Mouse (Mus musculus): Measurements from ENCODE around the gene Rpl18a.

Rpl18a gene

GRCm38 (mm10) chr8:70879500-70879899, 17.7 kb downstream of the Rpl18a start:
- peak; percentile 56 to 60 for DNase-seq

DNA sequence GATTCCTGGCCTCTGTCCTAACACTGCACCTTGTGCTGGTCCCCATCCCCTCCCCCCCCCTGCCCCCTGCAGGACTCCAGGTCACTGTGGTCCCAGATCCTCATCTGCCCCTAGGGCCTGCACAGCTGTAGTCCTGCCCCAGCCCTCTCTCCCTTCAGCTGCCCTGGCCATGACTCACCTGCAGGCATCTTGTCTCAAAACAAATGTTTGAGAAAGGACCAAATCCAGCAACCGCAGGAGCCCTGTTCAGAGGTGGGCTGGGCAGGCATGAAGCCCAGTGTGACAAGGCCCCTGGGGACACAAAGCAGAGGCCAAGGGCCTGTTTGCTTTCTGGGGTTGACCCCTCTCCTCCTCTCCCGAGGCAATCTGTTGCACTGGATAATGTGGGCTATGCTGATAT, 19.0 kb downstream of the Rpl18a start:
- DNase-seq: peak in 1 of 2 experiments; percentile 3

GRCm38 (mm10) chr8:70876382-70876781, 20.8 kb downstream of the Rpl18a start:
- DNase-seq: no peak

DNA sequence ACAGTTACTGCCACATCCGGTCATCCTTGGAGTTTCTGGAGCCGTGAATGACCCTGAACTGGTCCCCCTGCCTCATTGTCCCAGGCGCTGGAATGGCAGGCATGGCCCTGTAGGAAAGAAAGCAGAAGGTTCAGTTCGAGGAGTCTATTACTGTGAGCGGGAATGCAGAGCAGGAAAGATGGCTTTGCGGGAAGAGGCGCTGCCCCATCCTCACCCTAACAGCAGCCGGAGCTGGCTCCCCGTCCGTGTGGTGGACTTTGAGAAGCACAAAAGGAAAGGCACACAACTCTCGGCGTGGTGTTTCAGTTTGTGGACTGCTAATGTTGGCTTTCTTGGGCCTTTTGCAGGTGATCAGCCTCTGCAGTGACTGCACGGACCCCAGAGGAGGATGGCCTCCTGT, 22.8 kb downstream of the Rpl18a start:
- no peak for DNase-seq

GRCm38 (mm10) chr8:70873364-70873985, 23.7 kb downstream of the Rpl18a start, which contains the start of gene Ccdc124:
Gene Ccdc124, minus strand, starts transcription at chr8:70873935.
- DNase-seq: peak; percentile 95 to 96

DNA sequence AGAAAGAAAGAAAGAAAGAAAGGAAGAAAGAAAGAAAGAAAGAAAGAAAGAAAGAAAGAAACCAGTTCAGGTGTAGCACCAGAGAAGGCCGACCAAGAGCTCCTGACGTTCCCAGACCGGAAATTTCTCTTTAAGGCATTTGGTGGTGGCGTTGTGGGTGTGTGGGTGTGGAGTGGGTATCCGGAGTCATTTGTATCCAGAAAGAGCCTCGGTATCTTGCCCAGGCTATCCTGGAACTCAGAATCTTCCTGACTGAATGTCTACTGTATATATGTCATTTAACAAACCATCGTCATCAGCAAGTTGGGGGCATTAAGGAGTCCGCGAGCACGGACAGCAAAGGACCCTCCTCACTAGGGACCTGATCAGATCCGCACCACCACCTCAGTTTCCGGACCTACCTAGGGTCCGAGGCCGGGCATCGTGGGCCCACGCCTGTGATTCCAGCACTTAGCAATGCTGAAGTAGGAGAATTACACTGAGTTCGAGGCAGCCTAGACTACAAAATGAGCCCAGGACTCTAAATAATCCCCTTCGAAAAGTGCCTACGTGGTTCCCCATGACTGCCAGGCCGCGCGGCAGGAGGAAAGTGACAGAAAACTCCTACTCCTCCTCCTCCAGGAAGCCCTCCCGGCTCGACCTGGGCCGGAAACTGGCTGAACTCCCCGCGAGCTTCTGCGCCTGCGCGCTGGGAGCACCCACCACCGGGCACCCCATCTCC, 24.4 kb downstream of the Rpl18a start:
- DNase-seq: no peak

DNA sequence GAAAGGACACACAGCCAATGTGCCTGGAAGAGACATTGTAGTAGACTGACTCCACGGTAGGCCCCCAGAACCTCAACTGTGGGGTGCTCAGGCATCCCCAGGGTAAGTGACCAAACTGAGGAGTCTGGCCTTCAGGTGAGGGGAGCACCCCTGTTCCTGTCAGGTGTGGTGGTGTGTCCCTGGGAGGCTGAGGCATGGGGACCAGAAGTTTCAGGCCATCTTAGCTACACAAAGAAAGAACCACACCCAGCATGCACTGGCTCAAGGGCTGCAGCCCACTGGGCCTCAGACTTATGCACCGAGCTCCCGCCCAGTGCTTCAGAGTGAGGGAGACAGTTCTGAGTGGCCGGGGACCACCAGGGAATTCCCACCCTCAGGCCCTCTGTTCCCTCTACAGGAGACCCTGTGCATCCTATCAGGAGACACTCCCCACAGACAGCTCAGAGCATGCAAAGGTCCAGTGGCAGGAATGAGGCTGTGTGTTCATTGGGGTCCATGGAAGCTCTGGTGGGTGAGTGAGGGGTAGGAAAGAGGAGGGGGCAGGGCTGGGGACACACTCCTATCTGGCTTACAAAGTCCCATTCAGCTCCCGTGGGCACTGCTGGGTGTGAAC, 25.9 kb downstream of the Rpl18a start:
- DNase-seq: no peak

GRCm38 (mm10) chr8:70869601-70870041, 27.6 kb downstream of the Rpl18a start:
- DNase-seq: peak; percentile 73 to 74

DNA sequence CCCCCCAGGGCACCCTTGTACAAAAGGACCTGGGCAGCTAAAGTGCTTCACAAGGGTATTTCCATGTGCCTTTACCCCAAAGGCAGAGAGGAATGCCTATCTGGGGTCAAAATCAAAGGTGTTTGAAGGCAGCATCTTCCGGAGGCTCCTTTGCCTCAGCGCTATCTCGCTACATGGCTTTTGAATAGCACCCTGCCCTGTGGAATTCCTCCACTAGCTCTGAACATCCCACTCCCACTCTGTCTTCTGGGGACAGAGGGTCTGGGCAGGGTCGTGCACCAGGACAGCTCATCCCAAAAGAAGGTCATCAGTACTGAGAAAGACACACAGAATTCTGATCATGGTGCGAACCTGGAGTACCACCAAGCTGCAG, 28.0 kb downstream of the Rpl18a start:
- no peak for DNase-seq

DNA sequence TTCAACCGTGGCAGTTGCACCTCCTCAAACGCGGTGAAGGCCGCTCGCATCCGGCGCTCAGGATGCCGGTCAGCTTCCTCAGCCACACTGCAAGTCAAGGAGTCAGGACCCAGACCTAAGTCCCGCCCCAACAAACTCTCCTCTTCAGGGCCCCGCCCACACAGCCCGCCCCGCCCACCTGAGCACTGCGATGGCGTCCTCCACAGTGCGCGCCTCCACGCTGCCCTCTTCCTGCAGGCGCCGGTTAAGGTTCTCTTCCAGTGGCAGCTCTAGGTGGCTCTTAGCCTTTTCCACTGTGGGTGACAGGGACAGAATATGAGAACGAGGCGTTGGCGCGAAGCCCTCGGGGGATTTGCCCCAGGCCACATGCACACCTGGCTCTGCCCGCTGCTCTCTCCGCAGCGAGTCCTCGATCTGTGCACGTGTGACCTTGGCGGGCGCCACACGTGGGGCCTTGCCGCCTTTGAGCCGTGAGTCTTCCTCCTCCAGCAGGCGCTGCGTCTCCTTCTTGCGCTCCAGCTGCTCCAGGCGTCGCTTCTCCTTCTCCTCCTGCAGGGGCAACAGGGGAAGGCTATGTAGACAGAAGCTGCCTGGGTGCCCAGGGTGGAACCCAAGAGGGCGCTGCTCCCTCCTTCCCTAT, 28.5 kb downstream of the Rpl18a start:
- DNase-seq: no peak

DNA sequence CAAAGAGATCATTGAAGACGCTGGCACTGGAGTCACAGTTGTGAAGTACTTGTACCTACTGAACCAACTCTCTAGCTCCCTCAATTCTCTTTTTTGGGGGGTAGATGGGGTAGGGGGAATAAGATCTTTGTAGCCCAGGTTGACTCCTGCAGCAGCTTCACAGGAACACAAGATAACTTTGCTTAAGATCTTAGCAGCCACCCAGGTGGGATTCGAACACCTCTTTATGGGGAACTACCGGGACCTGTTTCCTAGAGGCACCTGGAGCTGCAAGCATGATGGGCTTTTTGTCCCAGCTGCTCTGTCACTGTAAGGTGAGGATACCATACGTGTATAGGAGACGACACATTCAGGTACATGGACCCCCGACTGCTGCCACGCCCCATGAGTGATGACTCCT, 30.6 kb downstream of the Rpl18a start:
- DNase-seq: no peak

DNA sequence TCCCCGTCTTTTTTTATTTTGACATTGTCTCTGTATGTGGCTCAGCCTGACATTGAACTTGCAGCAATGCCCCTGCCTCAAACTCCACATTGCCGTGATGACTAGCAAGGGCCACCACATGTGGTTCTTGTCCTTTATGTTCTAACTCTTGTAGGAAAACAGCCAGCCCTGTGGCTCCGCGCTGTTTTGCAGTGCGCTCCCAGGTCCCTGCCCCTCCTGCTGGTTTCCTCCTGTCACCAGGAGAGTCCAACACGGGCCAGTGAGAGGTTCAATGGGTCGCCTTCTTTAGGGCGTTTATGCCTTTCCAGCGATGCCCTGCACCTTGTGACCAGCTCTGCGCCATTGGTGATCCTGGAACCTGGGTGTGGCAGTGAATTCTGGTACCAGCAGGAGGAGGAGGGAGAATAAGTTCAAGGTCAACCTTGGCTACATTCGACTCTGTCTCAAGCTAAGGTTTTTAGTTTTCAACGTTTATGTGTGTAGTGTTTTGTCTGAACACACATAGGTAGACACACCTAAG, 31.2 kb downstream of the Rpl18a start:
- no peak for DNase-seq

DNA sequence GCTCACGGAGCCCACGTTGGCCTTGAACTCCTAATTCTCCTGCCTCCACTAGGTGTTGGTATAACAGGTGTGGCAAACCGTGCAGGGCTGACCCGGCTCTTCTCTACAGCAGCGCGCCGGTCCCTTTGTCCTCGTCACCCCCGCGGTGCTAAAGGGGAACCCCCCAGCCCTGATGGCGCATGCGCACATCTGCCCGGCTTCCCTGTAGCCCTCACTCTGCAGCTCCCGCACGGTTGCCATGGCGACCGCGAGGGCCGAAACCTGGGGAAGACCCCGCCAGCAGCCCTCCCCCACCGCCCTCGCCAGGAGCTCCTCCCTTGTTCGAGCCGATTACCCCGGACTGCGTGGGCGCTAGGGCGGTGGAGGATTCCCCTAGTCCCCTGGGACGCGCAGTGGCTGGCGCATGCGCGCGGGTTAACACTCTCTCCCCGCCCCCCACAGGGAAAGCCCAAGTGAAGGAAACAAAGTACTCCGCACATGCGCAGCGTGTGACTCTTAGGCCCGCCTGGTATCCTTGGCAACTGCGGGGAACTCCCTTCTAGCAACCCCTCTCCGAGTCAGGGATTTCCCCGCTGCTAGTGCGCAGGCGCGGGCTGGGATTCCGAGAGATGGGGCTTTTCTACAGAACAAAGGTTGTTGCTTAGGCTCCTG, 31.7 kb downstream of the Rpl18a start:
- DNase-seq: peak; percentile 99

DNA sequence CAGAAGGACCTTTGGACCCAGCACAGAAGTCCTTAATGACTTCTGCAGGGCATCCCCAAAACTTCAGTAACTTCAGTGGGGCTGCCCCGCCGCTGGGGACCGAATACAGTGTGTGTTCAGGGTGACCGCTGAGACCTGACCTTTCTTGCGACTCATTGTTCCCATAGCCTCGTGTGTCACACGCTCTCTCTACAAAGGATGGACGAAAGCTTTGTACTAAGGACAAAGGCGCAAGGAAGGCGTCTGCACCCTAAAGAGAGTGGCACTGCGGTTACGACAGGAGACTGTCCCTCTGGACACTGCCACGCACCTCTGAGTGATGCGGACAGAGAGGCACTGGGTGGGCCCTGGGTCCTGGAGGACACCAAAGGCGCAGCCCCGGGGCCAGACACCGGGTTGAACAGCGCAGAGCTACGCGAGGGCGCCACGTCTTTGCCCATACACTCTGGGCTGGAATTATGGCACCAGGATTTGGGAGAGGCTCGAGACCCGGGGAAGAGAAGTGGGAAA, 32.4 kb downstream of the Rpl18a start:
- DNase-seq: peak in 1 of 2 experiments; percentile 42

DNA sequence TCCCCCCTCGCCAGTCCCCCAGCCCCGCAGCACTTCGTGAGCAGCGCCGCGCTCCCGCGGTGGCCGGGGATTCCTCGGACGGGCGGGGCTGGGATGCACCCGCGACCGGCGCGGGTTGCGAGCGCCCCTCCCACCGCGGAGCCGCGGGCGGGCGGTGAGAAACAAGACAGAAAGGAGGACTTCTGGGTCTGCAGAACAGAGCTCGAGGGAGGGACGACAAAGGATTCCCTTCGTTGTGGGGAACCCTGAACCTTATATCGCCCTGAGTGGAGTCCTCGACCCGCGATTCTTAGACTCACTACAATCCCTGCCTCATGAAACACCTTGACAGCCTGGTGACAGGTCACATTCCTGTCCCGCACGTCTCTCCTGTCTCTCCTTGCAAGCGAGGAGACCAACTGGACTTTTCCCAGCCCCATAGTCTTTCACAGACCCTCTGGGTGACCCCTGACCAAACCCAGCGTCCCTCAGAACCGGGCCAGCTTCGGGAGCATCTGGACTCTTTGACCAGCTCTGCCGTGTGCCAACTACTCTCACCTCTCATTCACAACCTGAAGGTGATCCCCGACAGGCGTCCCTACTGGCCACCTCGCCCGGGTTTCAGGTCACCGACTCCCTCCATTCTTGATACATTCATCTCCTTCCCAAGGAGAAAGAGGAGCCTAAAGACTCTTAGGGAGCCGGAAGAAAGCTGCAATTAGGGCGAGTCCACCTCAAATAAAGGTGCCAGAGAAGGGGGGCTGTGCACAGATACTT, 33.1 kb downstream of the Rpl18a start:
- no peak for DNase-seq

GRCm38 (mm10) chr8:70862824-70863641, 34.2 kb downstream of the Rpl18a start, which contains the start of gene Kcnn1:
Gene Kcnn1, minus strand, starts transcription at chr8:70863258.
- no peak for DNase-seq

DNA sequence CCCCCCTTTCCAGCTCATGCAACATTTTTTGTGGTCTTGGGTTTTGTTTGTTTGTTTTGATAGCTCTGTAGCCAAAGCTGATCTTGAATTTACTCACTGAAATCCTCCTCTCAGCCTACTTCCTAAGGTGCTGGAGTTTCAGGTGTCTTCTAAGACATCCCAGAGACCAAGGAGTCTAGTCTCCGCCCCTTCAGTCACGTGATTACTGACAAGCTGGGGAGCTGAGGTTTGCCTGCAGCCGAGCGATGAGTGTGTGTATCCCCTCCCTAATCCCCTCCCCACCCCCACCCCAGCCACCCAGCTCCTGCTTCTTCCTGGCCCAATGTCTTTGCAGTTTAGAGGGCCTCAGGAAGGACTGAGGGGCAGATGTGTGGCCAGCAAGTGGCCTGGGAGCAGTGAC, 39.7 kb downstream of the Rpl18a start:
- DNase-seq: no peak

- peak; percentile 72 to 83 for DNase-seq
Measured at GRCm38 (mm10) chr8:70856541-70857197, 40.5 kb downstream of the Rpl18a start.

- DNase-seq: no peak
Measured at GRCm38 (mm10) chr8:70856028-70856427, 41.2 kb downstream of the Rpl18a start.

- DNase-seq: no peak
Measured at GRCm38 (mm10) chr8:70853863-70854262, 43.3 kb downstream of the Rpl18a start.

Data from cerebellum, postnatal 36 days (tissue).